Mouse (Mus musculus) splenic B cell, adult 2 months (primary cell): Measurements from ENCODE around the gene Ncaph.
"Not testable (repeated sequence)": the region's sequence is repeated elsewhere in the genome, so short reads cannot be mapped to it uniquely, and the experiment has no call there.

Source experiments
- DNase-seq: peaks from one replicate; pipeline ENCODE4 v3.0.0-alpha.2; 2011; ENCODE audit warnings: low read depth, low spot score
- H3K27me3 ChIP-seq: 2 replicates; pipeline ENCODE4 v1.6.1; 2012; ENCODE audit warnings: mild to moderate bottlenecking, low read length, moderate library complexity, mixed read lengths; ENCODE audit not compliant: control insufficient read depth, poor library complexity, insufficient read depth, severe bottlenecking
- H3K36me3 ChIP-seq: 2 replicates; pipeline ENCODE4 v1.6.1; 2012; ENCODE audit warnings: mild to moderate bottlenecking, low read length, moderate library complexity, mixed read lengths; ENCODE audit not compliant: control insufficient read depth, poor library complexity, insufficient read depth, severe bottlenecking

Gene Ncaph

GRCm38 (mm10) chr2:127136979-127137378 is 3.2 kb upstream of the Ncaph start:
- Histone ChIP-seq H3K27me3 (no peaks in the 10 kb centered on the region), H3K36me3 (peaks cover 3% of the 10 kb centered on the region; the same call in 1 of the 2 replicates)
- DNase-seq, result peak; percentile 54

- H3K36me3 ChIP-seq, DNase-seq, H3K27me3 ChIP-seq: not testable (repeated sequence)
Measured at GRCm38 (mm10) chr2:127135255-127135654, 1.5 kb upstream of the Ncaph start.

- Histone ChIP-seq H3K27me3 (no peaks in the 10 kb centered on the region), H3K36me3 (0 out of 2 replicates have a peak, but pooled peaks cover under 1% of the 10 kb centered on the region)
- DNase-seq, result peak; percentile 67
Measured at GRCm38 (mm10) chr2:127131353-127131752, 2.4 kb downstream of the Ncaph start.

DNA sequence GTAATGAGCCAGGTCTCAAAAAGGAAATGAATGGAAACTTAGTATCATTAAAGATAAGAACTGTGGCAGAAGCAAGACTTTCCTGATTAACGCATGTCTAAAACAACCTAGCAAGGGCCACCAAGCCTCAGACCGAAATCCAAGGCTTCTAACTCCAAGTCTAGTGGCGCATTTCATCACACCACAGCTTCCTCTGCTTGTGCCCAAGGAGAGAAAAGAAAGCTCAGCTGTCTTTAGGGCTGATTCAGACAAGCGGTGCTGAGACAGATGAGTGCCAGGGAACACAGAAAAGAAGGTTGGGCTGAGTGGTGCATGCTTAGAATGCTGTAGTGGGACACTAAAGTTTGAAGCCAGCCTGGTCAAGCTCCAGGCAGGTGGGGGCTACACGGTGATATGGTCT is 4.8 kb downstream of the Ncaph start:
- DNase-seq, result no peak
- H3K36me3 ChIP-seq, result 0 out of 2 replicates have a peak, but pooled peaks cover 2% of the 10 kb centered on the region
- H3K27me3 ChIP-seq, result no peaks in the 10 kb centered on the region

DNA sequence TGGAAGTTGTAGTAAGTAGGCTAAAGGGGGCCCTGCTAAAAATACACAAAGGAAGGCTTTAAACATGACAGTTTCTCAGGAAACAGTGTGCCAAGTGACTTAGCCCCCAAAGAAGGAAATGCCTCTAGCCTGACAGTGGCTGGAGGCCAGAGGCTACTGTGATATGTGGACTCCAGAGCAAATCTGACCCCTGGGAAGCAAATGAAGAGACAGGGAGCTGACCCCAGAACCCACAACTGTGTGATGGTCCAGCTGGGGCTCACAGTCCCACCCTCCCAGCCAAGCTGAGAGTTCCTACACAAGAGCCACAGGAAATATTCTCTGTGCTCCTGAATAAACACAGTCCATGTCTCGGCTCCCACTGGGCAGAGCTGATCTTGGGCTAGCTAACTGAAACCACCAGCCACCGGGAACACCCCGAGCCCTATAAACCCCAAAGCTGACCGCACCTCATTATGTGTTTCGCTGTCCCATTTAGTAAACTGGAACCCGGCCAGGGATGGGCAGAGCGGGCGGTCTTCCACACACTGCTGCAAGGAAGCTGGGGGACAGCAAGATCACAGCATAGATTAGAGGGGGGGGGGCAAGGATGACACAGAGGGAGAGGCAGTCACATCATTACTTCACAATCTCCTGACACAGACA is 12.0 kb downstream of the Ncaph start:
- DNase-seq, result no peak
- Histone ChIP-seq H3K36me3 (0 out of 2 replicates have a peak, but pooled peaks cover 2% of the 10 kb centered on the region), H3K27me3 (no peaks in the 10 kb centered on the region)

- DNase-seq, result no peak
- H3K27me3 ChIP-seq, result no peaks in the 10 kb centered on the region
- H3K36me3 ChIP-seq, result 0 out of 2 replicates have a peak, but pooled peaks cover 3% of the 10 kb centered on the region
Measured at GRCm38 (mm10) chr2:127108986-127109385, 24.8 kb downstream of the Ncaph start.

GRCm38 (mm10) chr2:127092000-127092399 is 41.8 kb downstream of the Ncaph start:
- Histone ChIP-seq H3K36me3 (peaks cover 7% of the 10 kb centered on the region; the same call in 1 of the 2 replicates), H3K27me3 (no peaks in the 10 kb centered on the region)
- no peak for DNase-seq

- H3K27me3 ChIP-seq, DNase-seq, H3K36me3 ChIP-seq: not testable (repeated sequence)
Measured at GRCm38 (mm10) chr2:127090151-127090550, 43.6 kb downstream of the Ncaph start.

DNA sequence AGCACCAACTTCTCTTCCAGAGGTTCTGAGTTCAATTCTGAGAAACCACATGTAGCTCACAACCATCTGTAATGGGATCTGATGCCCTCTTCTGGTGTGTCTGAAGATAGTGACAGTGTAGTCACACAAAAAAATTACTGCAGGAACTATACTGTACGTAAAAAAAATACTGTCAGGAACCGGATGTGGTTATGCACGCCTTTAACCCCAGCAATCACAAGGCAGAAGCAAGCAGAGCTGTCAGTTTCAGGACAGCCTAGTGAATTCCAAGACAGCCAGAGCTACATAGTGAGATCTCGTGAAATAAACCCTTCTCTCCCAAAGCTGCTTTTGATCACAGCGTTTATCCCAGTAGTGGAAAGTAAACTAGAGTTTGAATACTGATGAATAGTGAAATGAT is 47.5 kb downstream of the Ncaph start:
- H3K36me3 ChIP-seq, result no peaks in the 10 kb centered on the region
- H3K27me3 ChIP-seq, result no peaks in the 10 kb centered on the region
- peak; percentile 53 for DNase-seq

- H3K27me3 ChIP-seq, result no peaks in the 10 kb centered on the region
- 0 out of 2 replicates have a peak, but pooled peaks cover 1% of the 10 kb centered on the region for H3K36me3 ChIP-seq
- no peak for DNase-seq
Measured at GRCm38 (mm10) chr2:127080591-127081218, 53.0 kb downstream of the Ncaph start.

DNA sequence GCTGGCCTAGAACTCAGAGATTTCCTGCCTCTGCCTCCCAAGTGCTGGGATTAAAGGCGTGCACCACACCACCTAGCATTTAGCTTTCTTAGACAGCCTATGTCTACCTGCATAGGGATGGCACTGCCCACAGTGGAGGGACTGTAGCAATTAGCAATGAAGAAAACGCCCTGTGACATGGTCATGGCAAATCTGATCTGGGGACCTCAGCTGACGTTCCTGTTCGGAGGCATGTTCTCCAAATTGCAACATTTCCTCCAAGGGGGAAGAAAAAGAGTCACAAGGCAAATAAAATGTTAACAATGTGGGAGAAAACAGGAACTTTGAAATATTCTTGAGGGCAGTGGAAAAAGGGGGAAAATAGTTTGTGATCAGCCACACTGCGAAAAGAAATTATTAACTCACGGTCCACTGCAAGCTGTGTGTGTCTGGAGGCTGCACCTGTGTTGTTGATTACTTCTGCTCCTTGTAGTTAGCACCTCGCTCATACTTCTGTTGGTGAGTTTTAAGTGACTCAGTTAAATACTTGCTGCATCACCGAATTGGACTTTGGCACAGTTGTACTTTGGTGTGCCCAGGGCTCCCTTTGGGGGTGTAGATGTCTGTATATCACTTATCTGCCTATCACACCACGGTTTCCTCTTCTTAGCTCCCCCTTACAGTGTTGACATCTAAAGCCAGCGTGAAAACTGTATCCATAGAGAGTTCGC is 53.7 kb downstream of the Ncaph start:
- no peak for DNase-seq
- Histone ChIP-seq H3K27me3 (no peaks in the 10 kb centered on the region), H3K36me3 (0 out of 2 replicates have a peak, but pooled peaks cover 1% of the 10 kb centered on the region)

DNA sequence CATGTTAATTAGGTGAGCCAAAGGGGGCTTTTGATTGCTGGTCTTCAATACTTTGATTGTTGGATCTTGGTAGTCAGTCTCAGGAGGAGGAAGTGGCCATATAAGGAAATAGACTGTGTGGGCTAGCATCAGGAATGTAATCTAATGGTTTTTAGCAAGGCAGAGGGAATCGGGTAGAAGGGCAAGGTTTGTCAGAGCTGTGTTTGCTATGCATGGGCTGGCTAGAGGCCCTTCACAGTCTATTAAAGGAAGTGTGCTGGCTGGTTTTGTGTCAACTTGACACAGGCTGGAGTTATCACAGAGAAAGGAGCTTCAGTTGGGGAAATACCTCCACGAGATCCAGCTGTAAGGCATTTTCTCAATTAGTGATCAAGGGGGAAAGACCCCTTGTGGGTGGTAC is 54.7 kb downstream of the Ncaph start:
- not testable (repeated sequence) for H3K27me3 ChIP-seq, DNase-seq, H3K36me3 ChIP-seq

DNA sequence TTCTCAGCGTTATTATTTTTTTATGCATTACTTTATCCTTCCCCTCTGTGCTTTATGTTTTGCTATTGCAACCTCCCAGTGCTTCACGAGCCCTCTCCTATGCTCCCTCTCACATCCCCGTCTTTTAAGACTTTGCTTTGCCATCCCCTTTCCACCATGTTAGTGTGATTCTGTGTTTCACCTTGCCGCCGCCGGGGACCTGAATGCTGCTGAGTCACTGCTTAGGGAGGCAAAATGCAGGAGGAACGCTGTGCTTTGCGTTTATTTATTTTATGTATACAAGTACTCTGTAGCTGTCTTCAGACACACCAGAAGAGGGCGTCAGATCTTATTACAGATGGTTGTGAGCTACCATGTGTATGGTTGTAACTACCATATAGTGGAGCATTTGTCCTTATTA is 56.1 kb downstream of the Ncaph start:
- Histone ChIP-seq H3K36me3 (0 out of 2 replicates have a peak, but pooled peaks cover 1% of the 10 kb centered on the region), H3K27me3 (no peaks in the 10 kb centered on the region)
- no peak for DNase-seq

DNA sequence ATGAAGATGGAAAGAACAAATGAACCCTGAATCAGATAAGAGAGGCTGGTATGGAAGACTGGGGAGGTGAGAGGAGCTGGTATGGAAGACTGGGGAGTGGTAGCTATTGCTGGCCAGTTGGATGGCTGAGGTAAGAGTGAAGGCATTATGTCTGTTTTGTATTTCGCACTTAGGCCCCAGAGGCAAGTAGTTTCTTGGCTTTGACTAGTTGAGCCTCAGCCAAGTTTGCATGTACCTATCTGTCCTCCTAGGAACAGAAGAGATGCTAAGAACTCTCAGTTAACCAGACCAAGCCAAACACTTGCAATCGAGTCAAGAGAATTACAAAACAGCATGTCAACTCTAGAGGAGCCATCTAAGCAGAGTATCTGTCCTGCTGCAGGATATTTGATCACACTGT is 59.6 kb downstream of the Ncaph start:
- H3K27me3 ChIP-seq, result no peaks in the 10 kb centered on the region
- no peak for DNase-seq
- H3K36me3 ChIP-seq, result no peaks in the 10 kb centered on the region

GRCm38 (mm10) chr2:127070879-127071278 is 62.9 kb downstream of the Ncaph start:
- Histone ChIP-seq H3K36me3 (no peaks in the 10 kb centered on the region), H3K27me3 (no peaks in the 10 kb centered on the region)
- DNase-seq, result peak; percentile 3
